Mouse (Mus musculus): ENCODE results near the gene Cd44. TPM values are rescaled to one million over a fixed set of nuclear protein-coding genes. Genes with fewer than 3 reads are reported as not detected.

The Cd44 gene
- polyA plus RNA-seq, 1 experiment from 2014 or later: 1.3 TPM

DNA sequence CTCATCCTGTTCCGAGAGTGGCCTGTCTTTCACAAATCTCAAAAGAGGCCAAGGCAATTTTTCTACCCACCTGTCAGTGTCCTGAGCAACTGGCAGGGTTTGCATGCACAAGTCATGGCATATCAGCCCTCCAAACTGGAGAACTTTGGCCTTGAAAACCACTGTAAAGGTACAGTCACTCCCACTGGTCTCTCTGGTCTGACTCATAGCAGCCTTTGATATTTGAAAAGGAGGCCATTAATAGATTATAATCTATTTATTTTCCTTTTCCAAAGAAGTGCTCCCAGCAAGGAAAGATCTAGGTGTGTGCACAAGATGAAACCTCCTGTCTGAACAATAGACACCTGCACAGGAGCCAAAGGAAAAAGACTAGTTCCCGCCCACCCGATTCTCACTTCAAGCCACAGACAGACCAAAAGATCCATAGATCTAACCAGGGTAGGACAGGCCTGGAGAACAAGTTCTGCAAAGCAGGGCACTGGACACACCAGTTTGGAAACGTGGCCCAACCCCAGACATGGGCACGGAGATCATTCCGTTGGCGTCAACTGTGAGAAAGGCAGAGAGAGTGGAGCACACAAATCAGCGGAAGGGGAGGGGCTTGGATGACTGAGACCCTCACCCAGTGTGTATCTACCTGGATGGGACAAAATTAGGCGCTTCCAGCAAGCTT is 75.4 kb downstream of the Cd44 start:
- no peak overlapping the region for H3K27ac ChIP-seq (ENCODE audit: low read length)
- no peaks in the 10 kb centered on the region for H3K9me3 ChIP-seq (ENCODE audit: control insufficient read depth, low read length)
- no peak for ATAC-seq
- no peaks in the 10 kb centered on the region for H3K36me3 ChIP-seq (ENCODE audit: control insufficient read depth, insufficient read depth)
- no peaks in the 10 kb centered on the region for H3K4me1 ChIP-seq (replicated peaks; ENCODE audit: control insufficient read depth, insufficient read depth, low read length)
- no peak overlapping the region for H3K9ac ChIP-seq (replicated peaks; ENCODE audit: low read depth, low read length)
- 93% methylated on average over 9 of the region's 9 CpGs for WGBS
- no peak overlapping the region for H3K4me2 ChIP-seq (ENCODE audit: low read length)
- H3K4me3 ChIP-seq (replicated peaks; ENCODE audit: low read length): no peak overlapping the region
- H3K27me3 ChIP-seq (replicated peaks; ENCODE audit: control insufficient read depth, insufficient read depth, low read length): no peaks in the 10 kb centered on the region

DNA sequence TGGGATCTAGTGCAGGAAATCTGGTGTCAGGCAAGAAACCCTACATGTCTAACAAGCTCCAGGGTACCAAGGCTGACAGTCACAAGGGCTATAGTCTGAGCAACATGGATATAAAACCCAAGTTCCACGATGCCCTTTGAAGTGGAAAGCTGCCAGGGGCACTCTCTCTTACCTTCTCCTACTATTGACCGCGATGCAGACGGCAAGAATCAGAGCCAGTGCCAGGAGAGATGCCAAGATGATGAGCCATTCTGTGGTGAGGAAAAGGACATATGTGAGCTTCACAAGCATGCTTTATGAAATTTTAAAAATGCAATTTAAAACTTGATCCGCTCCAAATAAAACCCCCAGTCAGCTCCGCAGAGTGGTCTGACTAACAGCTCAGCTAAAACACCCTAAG is 79.4 kb downstream of the Cd44 start:
- Histone ChIP-seq H3K4me2 (ENCODE audit: low read length) (no peak overlapping the region), H3K9ac (replicated peaks; ENCODE audit: low read depth, low read length) (no peak overlapping the region), H3K27ac (ENCODE audit: low read length) (no peak overlapping the region), H3K4me1 (replicated peaks; ENCODE audit: control insufficient read depth, insufficient read depth, low read length) (no peaks in the 10 kb centered on the region), H3K27me3 (replicated peaks; ENCODE audit: control insufficient read depth, insufficient read depth, low read length) (no peaks in the 10 kb centered on the region), H3K4me3 (replicated peaks; ENCODE audit: low read length) (no peak overlapping the region), H3K9me3 (ENCODE audit: control insufficient read depth, low read length) (no peaks in the 10 kb centered on the region), H3K36me3 (ENCODE audit: control insufficient read depth, insufficient read depth) (no peaks in the 10 kb centered on the region)
- ATAC-seq: no peak
- 78% methylated on average over 6 of the region's 6 CpGs for WGBS

DNA sequence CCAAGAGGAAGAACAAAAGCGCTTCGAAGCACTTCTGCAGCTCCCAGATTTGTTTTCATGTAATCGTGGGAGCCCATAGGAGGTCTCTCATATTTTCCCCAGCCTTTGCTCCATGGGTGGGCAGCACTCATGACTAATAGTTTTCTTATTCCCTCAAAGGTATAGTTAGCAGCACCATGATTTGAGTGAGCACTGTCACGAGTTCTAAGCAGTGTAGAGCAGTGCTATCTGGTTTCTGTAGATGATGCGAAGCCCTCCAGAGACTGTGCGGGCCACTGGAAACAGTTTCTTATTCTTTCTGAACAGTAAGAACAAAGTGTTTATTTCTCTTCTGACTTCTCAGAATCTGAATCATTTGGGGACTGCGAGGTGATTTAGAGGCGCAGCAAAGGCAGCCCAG is 80.7 kb downstream of the Cd44 start:
- WGBS: 85% methylated on average over 8 of the region's 8 CpGs
- no peaks in the 10 kb centered on the region for H3K4me1 ChIP-seq (replicated peaks; ENCODE audit: control insufficient read depth, insufficient read depth, low read length)

DNA sequence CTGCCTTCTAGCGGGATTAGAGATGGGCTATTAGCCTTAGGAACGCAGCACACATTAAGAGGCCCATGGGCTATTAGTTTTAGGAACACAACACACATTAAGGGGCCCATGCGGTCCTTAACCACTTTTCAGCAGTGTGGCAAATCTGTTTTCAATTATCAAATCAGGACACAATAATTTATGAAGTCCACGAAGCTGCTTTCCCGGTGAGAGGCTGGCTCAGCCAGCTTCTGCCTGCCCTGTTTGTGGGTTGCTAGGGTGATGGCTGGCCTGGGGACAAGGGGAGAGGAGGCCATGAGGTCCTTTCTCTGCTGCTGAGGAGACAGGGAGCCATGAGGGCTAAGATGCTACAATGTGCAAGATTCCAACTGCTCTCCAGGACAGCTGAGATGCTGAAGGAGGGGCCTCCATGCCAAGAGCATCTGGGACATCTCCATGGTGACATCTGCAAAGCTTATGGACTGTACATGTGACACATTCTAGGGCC is 81.2 kb downstream of the Cd44 start:
- Histone ChIP-seq H3K4me2 (ENCODE audit: low read length) (no peak overlapping the region), H3K27ac (ENCODE audit: low read length) (no peak overlapping the region), H3K9ac (replicated peaks; ENCODE audit: low read depth, low read length) (no peak overlapping the region), H3K4me1 (replicated peaks; ENCODE audit: control insufficient read depth, insufficient read depth, low read length) (no peaks in the 10 kb centered on the region), H3K36me3 (ENCODE audit: control insufficient read depth, insufficient read depth) (no peaks in the 10 kb centered on the region), H3K9me3 (ENCODE audit: control insufficient read depth, low read length) (no peaks in the 10 kb centered on the region), H3K27me3 (replicated peaks; ENCODE audit: control insufficient read depth, insufficient read depth, low read length) (no peaks in the 10 kb centered on the region), H3K4me3 (replicated peaks; ENCODE audit: low read length) (no peak overlapping the region)
- WGBS: 62% methylated on average over 5 of the region's 5 CpGs
- ATAC-seq: no peak

More for the DNA sequence above, 80.7 kb downstream of the Cd44 start:
- H3K27me3 ChIP-seq (replicated peaks; ENCODE audit: control insufficient read depth, insufficient read depth, low read length): no peaks in the 10 kb centered on the region
- ATAC-seq: no peak
- no peak overlapping the region for H3K27ac ChIP-seq (ENCODE audit: low read length)
- no peaks in the 10 kb centered on the region for H3K36me3 ChIP-seq (ENCODE audit: control insufficient read depth, insufficient read depth)
- H3K4me2 ChIP-seq (ENCODE audit: low read length): no peak overlapping the region
- H3K9me3 ChIP-seq (ENCODE audit: control insufficient read depth, low read length): no peaks in the 10 kb centered on the region
- no peak overlapping the region for H3K9ac ChIP-seq (replicated peaks; ENCODE audit: low read depth, low read length)
- H3K4me3 ChIP-seq (replicated peaks; ENCODE audit: low read length): no peak overlapping the region

DNA sequence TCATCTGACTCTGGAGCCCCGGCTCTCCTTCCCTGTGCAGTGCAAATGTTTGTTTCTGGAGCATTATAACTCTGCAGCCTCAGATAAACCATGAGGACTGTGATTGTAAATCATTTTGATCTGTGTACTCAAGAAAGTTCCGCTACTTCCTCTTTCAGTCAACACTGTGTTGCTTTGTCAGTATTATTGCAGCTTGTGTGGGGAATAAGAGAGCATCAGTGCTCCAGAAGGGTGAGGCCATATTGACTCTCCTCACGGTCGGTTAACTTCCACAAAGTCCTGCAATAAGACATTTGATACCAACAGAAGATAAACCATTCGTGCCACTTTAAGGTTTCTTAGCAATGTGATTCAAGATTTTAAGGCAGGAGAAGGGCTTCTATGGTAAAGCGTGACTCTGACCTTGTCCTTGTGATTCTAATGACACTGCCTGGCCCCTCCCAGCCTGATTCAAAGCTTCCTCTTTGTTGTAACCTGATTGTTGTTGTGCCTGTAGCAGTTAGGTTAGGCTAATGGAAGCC is 86.1 kb downstream of the Cd44 start:
- H3K27me3 ChIP-seq (replicated peaks; ENCODE audit: control insufficient read depth, insufficient read depth, low read length): no peaks in the 10 kb centered on the region
- H3K4me1 ChIP-seq (replicated peaks; ENCODE audit: control insufficient read depth, insufficient read depth, low read length): no peaks in the 10 kb centered on the region
- no peak for ATAC-seq
- no peak overlapping the region for H3K9ac ChIP-seq (replicated peaks; ENCODE audit: low read depth, low read length)
- 83% methylated on average over 6 of the region's 6 CpGs for WGBS
- H3K4me2 ChIP-seq (ENCODE audit: low read length): no peak overlapping the region
- no peaks in the 10 kb centered on the region for H3K9me3 ChIP-seq (ENCODE audit: control insufficient read depth, low read length)
- H3K4me3 ChIP-seq (replicated peaks; ENCODE audit: low read length): no peak overlapping the region
- H3K36me3 ChIP-seq (ENCODE audit: control insufficient read depth, insufficient read depth): no peaks in the 10 kb centered on the region
- H3K27ac ChIP-seq (ENCODE audit: low read length): no peak overlapping the region

DNA sequence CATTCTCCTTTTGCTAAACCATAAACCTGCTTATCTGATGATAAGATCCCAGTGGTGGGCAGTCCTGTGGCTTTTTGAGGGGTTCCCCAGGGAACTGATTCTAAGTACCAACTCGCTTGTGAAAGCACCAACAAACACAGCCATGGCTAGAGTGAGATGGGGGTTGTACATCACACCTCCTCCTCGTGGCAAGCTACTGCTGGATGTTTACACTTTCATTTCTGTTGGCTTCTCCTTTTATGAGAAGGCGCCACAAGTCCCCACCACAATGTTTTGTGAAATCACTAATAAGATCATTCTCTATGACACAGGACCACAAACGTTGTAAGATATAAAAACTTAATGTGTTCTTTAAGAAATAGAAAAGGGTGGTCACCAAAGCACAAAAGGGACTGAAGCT is 88.7 kb downstream of the Cd44 start:
- H3K4me3 ChIP-seq (replicated peaks; ENCODE audit: low read length): no peak overlapping the region
- H3K9ac ChIP-seq (replicated peaks; ENCODE audit: low read depth, low read length): no peak overlapping the region
- ATAC-seq: no peak
- H3K27me3 ChIP-seq (replicated peaks; ENCODE audit: control insufficient read depth, insufficient read depth, low read length): no peaks in the 10 kb centered on the region
- no peak overlapping the region for H3K4me2 ChIP-seq (ENCODE audit: low read length)
- H3K9me3 ChIP-seq (ENCODE audit: control insufficient read depth, low read length): no peaks in the 10 kb centered on the region
- H3K4me1 ChIP-seq (replicated peaks; ENCODE audit: control insufficient read depth, insufficient read depth, low read length): no peaks in the 10 kb centered on the region
- H3K36me3 ChIP-seq (ENCODE audit: control insufficient read depth, insufficient read depth): no peaks in the 10 kb centered on the region
- no peak overlapping the region for H3K27ac ChIP-seq (ENCODE audit: low read length)
- 75% methylated on average over 4 of the region's 4 CpGs for WGBS

DNA sequence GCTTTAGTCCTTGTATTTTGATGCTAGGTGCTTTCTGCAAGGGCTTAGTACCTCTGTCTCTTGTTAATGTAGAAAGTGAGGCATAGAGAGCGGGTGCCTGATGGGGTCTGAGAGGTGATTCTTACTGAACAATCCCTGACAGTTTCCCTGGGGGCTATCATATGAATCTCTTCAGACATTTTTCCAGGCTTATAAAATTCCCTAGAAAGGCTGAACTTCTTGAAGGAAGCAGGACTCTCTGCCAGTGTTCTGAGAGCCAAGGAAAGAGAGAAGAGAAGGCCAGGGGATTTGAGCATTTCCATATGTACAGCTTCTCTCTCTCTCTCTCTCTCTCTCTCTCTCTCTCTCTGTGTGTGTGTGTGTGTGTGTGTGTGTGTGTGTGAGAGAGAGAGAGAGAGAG is 92.0 kb downstream of the Cd44 start:
- Histone ChIP-seq H3K4me3 (replicated peaks; ENCODE audit: low read length) (no peak overlapping the region), H3K9me3 (ENCODE audit: control insufficient read depth, low read length) (no peaks in the 10 kb centered on the region), H3K27me3 (replicated peaks; ENCODE audit: control insufficient read depth, insufficient read depth, low read length) (no peaks in the 10 kb centered on the region), H3K4me1 (replicated peaks; ENCODE audit: control insufficient read depth, insufficient read depth, low read length) (no peaks in the 10 kb centered on the region), H3K9ac (replicated peaks; ENCODE audit: low read depth, low read length) (no peak overlapping the region), H3K27ac (ENCODE audit: low read length) (no peak overlapping the region), H3K36me3 (ENCODE audit: control insufficient read depth, insufficient read depth) (no peaks in the 10 kb centered on the region), H3K4me2 (ENCODE audit: low read length) (no peak overlapping the region)
- no peak for ATAC-seq
- 93% methylated on average over 1 of the region's 1 CpGs for WGBS

DNA sequence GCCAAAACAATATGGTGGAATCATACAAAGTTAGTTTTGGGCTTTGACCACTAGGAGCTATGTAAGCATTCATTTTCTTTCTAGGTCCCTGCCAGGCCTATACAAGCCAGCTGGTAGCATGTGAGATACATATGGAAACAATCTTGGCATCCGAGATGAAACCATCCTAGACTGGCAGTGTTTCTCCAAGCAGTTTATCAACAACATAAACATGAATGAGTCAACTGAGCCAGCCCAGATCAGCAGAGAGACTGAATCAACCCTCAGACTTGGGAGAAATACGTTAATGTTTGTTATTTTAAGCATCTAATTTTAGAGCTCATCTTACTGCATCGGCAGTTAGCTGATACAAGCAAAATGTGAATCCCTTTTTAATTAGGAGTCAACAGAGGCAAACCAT is 93.8 kb downstream of the Cd44 start:
- Histone ChIP-seq H3K4me1 (replicated peaks; ENCODE audit: control insufficient read depth, insufficient read depth, low read length) (no peaks in the 10 kb centered on the region), H3K4me3 (replicated peaks; ENCODE audit: low read length) (no peak overlapping the region), H3K9me3 (ENCODE audit: control insufficient read depth, low read length) (no peaks in the 10 kb centered on the region), H3K4me2 (ENCODE audit: low read length) (no peak overlapping the region), H3K9ac (replicated peaks; ENCODE audit: low read depth, low read length) (no peak overlapping the region), H3K27ac (ENCODE audit: low read length) (no peak overlapping the region), H3K27me3 (replicated peaks; ENCODE audit: control insufficient read depth, insufficient read depth, low read length) (no peaks in the 10 kb centered on the region), H3K36me3 (ENCODE audit: control insufficient read depth, insufficient read depth) (no peaks in the 10 kb centered on the region)
- WGBS: 59% methylated on average over 3 of the region's 3 CpGs
- peak; percentile 93 for ATAC-seq

DNA sequence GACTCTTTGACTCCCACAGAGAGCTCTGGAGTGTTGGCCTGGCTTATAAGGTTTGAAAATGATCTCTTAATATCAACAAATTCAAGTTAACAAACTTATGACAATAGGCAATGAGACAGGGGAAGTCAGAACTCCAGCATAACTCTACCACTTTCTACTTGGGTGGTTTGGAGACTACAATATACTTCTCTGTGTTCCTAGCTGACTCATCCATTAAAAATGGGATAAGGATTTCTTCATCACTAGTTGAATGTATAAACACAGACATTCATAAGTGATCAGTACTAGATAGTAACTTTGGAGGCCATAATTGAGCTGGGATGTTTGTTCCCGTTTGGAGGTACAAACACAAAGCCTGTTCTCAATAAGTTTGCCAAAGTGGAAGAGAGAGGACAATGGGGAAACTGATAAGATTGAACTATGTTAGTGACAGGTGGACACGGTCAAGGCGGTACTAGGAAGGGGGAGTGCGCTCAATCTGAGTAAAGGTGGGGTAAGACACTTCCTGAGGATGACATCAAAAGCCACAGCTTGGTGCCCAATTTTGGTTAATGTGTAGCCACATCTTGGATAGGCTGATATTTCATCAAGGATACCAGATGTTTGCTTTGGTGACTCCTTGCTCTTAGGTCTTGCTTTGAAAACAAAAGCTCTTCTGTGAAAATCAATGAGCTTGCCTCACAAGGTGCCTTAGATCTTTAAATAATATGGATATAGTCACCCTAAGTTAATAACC is 95.5 kb downstream of the Cd44 start:
- Histone ChIP-seq H3K9ac (replicated peaks; ENCODE audit: low read depth, low read length) (no peak overlapping the region), H3K4me2 (ENCODE audit: low read length) (no peak overlapping the region), H3K27me3 (replicated peaks; ENCODE audit: control insufficient read depth, insufficient read depth, low read length) (no peaks in the 10 kb centered on the region), H3K4me1 (replicated peaks; ENCODE audit: control insufficient read depth, insufficient read depth, low read length) (no peaks in the 10 kb centered on the region), H3K36me3 (ENCODE audit: control insufficient read depth, insufficient read depth) (no peaks in the 10 kb centered on the region), H3K9me3 (ENCODE audit: control insufficient read depth, low read length) (no peaks in the 10 kb centered on the region), H3K27ac (ENCODE audit: low read length) (no peak overlapping the region), H3K4me3 (replicated peaks; ENCODE audit: low read length) (no peak overlapping the region)
- WGBS: 88% methylated on average over 4 of the region's 4 CpGs
- ATAC-seq: no peak
